Mouse (Mus musculus) liver (tissue): ENCODE measurements at regions not wholly inside any gene's neighbourhood (a gene's known extent, or its start where the extent isn't known, plus 50 kb on each side); places are given as distances from the start of the nearest gene placed in this dataset.

Source experiments
- DNase-seq: peaks from one replicate; pipeline ENCODE4 v3.0.0-alpha.2; 2020; ENCODE audit warnings: mixed read lengths

DNA sequence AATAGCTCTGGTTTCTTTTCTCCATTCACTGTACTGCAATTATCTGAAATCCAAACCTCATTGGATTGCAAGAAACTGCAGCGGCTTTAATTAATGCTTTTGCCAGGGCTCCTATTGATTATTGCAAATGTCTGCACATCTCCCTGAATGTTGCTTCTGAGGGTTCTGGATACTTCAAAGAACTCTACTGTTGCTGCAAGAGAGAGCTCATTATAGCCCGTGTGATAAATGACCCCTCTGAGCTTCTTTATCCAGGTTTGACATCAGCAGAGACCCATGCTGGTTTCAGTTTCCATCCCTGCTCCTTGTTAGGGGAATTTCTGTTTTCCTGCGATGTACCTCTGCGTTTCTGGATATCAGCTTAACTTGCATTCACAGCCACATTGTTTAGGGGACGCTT lies 78.4 kb upstream of the Nav3 start:
- no peak for DNase-seq

- no peak for DNase-seq
These were observed 86.7 kb upstream of the Nav3 start for GRCm38 (mm10) chr10:110542712-110543111.

GRCm38 (mm10) chr10:110548391-110548790 lies 92.4 kb upstream of the Nav3 start:
- no peak for DNase-seq

DNA sequence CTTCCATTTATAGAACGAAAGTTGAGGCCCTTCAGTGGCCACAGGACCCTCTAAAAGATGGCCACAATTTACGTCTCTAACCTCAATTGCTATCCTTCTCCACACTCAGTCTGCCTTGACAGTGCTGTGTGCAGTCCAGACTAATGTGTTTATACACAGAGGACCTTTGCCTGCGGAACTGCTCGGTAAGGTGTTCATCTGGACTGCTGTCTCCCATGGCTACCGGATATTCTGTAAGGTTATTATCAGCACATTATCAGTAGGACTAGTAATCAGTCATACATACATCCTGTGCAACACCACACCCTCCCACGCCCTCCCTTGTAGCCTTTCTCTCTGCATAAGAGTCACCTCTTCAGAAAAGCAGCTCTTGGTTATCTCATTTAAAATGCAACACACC lies 98.0 kb upstream of the Nav3 start:
- no peak for DNase-seq

GRCm38 (mm10) chr10:110556326-110556883 lies 100.4 kb upstream of the Nav3 start:
- no peak for DNase-seq

- no peak for DNase-seq
These were observed 107.1 kb upstream of the Nav3 start for GRCm38 (mm10) chr10:110563057-110563456.

DNA sequence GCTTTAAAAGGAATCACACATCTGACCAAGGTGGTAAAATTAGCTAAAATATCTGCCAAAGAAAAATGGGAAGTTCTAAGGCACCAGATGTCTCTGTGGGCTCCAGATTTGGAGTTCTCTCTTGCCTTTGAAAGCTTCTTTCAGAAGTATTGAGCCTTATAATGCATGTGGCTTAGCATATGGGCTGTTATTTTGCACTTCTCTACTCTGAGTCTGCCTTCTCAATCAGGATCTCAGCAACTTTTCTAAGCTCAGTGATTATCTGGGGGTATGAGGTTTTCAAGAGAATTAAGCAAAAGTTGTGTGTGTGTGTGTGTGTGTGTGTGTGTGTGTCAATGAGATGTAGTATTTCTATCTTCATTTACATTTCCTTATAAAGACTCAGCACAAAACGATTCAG lies 107.6 kb upstream of the Nav3 start:
- no peak for DNase-seq

DNA sequence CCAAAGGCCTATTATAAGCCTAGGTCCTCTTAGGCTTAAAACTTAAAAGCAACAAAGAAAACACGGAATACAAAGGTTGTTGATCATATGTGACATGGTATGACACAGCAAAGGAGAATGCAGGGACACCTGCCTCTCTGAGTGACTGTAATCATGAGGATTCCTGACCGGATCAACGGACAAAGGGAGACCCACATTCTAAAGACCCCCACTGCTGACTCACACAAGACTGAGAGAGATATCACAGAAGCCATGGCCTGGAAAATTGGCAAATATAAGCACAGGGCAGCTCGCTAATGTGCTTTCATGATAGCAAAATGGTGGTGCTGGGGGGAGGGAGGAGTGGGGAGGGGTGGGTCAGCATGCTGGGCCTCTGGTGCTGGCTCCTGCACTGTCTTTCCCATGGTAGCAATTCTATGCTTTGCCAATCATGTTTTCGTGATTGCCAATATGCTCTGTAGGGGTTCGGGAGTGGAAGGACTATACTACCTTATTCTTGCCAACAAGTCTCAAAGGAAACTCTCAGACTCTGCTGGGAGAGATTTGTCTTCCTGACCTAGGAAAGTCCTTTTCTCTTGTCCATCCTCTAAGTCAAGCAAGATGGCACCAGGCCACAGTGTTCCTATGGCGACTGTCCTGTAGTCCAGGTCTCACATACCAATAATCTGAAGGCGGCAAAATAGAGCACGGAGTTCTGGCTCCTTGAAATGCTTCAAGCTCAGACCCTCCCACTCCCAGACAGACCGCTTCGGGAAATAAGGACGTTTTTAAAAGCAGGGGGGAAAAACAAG lies 110.5 kb upstream of the Nav3 start:
- DNase-seq: no peak

GRCm38 (mm10) chr10:110570465-110570864 lies 114.5 kb upstream of the Nav3 start:
- DNase-seq: no peak

DNA sequence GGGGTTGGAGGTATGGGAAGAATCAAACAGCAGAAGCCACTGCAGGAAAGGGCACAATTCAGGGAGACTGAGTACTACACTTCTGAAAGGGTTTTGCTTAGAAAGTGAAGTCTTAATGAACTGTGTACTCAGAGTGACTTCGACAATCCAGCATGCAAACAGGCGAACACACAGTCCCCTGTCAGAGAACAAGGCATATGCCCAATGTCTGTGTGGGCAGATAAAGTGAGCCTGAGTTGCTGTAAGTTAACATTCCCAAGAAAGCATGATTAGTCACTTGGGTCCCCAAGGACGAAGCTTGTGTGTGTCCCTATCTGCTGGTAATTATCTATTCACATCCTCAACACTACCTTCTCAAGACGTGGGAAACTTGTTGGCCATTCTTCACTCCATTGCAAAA lies 115.2 kb upstream of the Nav3 start:
- no peak for DNase-seq

DNA sequence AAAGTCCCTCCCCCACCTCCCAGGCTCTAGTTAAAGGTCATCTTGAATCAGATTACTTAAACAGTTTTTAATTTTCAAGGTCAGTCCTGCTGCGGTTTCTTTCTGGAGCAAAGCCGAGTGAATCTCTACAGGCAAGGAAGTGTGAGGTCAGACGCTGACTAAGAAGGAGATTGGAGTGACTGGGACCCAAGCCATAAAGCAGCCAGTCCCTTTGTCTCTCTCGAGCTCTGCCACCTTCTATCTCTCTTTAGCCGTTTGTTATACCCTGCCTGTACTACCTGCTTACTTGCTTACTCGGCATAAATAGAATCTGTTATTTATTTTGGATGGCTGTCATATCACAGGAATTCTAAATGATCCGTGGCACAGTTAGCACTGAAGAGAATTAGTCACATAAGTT lies 117.5 kb upstream of the Nav3 start:
- DNase-seq: no peak

DNA sequence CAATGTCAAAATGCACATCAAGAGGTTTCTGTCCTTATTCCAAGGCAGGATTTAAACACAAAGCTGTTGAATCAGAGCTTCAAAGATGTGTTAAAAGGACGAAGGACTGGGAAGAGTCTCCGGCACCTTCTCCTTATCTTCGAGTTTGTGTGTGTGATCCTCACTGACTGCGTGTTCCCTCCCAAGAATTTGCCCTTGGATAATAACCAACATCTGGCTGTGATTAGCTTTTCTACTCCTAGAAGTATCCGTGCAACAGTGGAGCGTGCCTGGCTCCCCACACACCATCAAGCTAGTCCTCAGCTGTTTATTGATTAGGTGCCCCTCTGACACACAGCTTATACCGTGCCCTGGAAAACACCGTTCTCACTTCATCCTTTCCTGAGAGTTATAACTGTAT lies 130.0 kb upstream of the Nav3 start:
- no peak for DNase-seq

- no peak for DNase-seq
These were observed 130.5 kb upstream of the Nav3 start for GRCm38 (mm10) chr10:110586507-110586906.

- no peak for DNase-seq
These were observed 131.5 kb upstream of the Nav3 start for GRCm38 (mm10) chr10:110587529-110587928.

DNA sequence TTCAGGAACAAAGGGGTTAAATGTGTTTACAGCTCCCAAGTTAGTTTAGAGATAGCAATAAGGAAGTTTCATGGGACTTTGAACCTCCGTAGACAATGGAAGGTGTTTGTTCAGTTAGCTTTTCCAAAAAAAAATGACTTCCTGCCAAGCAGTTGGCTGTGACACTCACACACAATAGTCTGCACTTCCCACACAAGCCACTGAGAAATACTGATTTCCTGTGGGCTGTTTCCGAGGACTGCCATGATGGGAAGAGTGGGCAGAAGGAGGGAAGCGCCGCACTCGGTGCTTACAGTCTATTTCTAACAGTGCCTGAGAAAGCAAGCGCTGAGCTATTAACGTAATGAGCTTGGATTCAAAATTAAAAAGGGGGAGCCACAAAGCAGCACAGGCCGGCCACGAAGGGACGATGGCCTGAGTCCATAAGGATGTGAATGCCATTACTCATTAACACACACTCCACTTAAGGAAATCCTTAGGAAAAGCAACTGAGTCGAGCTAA lies 144.4 kb upstream of the Nav3 start:
- no peak for DNase-seq

- no peak for DNase-seq
These were observed 134.9 kb upstream of the E2f7 start for GRCm38 (mm10) chr10:110610336-110610735.

DNA sequence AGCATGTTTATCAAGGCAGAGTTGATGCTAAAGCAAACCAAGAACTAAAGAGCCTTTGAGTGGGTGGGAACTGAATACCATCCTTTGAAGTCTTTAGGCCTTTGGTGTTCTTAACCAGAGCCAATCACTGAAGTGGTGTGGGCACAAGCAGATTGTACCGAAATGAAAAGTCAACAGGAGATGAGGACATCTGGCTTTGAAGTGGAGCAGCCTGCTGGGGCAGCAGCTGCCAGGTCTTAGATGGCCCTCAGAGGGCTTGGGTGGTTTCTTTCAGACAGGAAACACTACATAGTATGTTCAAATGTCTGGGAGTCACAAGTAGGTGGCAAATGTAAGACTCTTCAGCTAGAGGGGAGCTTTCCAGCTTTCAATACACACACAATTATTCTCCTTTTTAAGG lies 128.2 kb upstream of the E2f7 start:
- no peak for DNase-seq

DNA sequence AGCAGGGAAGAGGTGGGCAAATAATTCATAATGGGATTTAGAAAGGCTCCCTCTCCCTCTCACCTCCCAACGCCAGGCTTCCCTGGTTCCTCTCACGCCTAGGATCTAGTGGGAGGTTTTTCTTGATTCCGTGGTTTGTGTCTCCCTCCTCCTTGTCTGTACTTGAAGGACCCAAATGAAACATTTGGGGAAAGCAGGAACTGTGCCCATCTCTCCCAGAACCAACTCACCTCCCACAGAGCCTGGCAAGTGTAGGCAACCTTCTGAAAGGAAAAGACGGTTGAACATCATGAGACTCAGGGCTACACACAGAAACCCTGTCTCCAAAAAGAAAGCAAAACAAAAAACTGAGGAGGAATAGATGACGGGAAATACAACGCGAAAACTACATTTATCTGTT lies 126.0 kb upstream of the E2f7 start:
- no peak for DNase-seq

DNA sequence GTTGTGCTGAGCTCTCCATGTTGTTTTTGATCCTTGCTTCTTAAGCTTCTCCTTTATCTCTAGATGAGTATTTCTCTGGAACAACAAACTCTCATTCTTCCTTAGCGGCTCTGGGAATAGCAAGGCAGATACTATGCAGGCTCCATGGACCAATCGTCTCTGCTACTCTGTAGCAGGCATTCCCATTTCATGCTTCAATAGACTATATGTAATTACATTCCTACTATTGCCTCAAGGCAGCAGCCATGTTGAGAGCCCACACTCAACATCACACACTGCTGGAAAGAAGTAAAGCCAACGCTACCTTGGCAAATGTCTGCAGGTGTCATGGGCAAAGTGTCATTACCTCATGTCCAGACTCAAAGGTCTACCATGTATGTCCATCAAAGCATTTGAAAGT lies 119.6 kb upstream of the E2f7 start:
- DNase-seq: no peak

DNA sequence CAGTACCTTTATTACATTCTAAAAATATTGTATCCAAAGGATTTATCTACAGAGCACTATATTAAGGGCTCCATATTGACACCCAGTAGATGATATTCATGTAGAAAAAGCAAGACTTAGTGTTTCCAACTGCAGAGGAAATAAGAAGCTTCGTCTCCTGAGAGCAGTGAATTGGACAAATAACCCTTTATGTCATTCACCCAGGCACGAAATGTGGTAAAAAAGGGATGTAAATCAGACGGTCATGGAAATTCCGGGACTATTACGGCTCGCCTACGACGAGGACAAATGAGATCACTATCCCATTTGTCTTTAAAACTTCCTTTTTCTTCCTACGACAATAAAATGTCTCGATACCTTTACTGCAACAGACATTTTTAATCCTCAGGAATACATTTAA lies 104.8 kb upstream of the E2f7 start:
- no peak for DNase-seq

- no peak for DNase-seq
These were observed 103.1 kb upstream of the E2f7 start for GRCm38 (mm10) chr10:110642065-110642690.

- DNase-seq: no peak
These were observed 97.6 kb upstream of the E2f7 start for GRCm38 (mm10) chr10:110647603-110648002.

DNA sequence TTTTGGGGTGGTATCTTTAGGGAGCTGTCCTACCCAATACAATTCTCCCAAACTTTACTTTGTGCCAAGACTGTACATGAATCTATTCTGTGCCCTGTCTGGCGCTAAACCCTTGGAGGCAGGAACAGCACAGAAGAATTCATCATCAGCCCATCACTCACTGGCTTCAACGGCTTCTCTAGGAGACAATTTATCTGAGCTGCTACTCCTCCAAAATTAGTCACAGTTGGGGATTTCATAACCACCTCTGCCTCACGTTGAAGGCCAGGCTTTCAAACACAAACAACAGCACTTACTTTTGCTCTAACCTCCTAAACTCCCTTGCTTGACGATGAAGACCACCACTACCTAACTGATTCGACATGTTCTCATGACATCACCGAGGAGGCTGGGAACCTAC lies 95.1 kb upstream of the E2f7 start:
- DNase-seq: no peak

DNA sequence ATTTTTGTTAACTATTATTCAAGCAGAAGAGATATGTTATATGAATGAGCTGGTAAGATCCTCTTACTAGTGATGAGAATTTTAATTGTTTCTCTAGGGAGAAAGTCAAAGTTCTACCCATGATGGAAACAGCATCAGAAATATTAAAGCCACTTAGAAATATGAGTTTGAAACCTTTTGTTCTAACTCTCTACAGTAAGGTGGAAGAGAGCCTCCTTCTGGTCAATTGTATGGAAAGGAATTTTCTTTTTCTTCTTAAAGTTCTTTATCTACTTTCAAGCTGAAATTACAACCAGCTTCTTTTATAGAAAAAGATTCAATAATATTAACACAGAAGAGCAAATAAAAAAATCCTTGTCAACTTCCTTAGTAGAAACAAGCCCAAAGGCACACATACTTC lies 94.4 kb upstream of the E2f7 start:
- no peak for DNase-seq
